Mouse (Mus musculus) ES-E14 (cell line): Measurements from ENCODE around the gene Bglap.

Experiments used
- HCFC1 ChIP-seq: IDR thresholded peaks from 2 replicates; pipeline ENCODE4 v1.6.1; 2012; ENCODE audit warnings: low read length, inconsistent platforms, borderline replicate concordance; ENCODE audit not compliant: insufficient read depth
- MAFK ChIP-seq: IDR thresholded peaks from 2 replicates; pipeline ENCODE4 v1.6.1; 2014; ENCODE audit warnings: mild to moderate bottlenecking, low read depth, low read length, inconsistent platforms; ENCODE audit not compliant: insufficient read depth
- ZC3H11A ChIP-seq: IDR thresholded peaks from 2 replicates; pipeline ENCODE4 v1.6.1; 2012; ENCODE audit warnings: low read depth, mild to moderate bottlenecking, inconsistent platforms, low read length, borderline replicate concordance
- ZNF384 ChIP-seq: IDR thresholded peaks from 2 replicates; pipeline ENCODE4 v1.6.1; 2012; ENCODE audit warnings: low read depth, low read length, inconsistent platforms

DNA sequence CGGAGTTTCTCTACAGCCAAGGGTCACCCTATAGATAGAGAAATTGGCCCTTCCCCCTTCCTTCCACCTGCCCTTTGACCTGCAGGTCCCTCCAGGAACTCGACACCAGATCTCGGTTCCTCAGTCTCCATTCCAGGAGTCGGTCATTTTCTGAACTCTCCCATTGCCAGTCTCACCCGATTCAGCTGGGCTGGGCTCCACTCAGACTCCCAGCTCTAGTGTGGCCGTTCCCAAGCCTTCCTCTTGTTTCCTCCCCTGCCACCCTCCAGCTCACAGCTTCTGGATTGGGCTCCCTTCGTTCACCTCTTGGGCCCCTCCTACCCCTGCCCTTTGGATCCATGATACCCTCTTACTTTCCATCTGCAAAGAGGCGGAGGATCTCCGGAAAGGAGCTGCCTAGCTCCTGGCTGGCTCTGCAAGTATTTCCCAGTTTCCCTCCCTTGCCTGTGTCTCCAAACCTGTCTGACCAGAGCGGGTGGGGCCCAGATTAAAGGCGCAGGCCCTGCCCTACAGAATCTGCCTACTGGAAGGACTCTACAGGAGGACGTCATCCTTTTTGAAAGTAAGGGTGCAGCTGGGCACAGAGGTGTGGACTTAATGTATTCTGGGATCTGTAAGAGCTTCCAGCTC, 50.1 kb downstream of the Bglap start:
- TF ChIP-seq ZNF384: no peak
- TF ChIP-seq HCFC1: no peak
- TF ChIP-seq MAFK: no peak
- TF ChIP-seq ZC3H11A: no peak
